Mouse (Mus musculus) kidney, adult 2 months (tissue): ENCODE data around the gene Irf2bpl. TPM values are rescaled to one million over a fixed set of nuclear protein-coding genes. Genes with fewer than 3 reads are reported as not detected.

Source experiments
- DNase-seq: peaks from one replicate; pipeline ENCODE4 v3.0.0; 2021
- H3K27ac ChIP-seq: fragments of 200-500 bp; 2 replicates; pipeline ENCODE4 v1.5.1; 2012; ENCODE audit warnings: low read depth, low read length, control low read depth, inconsistent platforms; ENCODE audit not compliant: insufficient read depth
- H3K27me3 ChIP-seq: fragments of 200-500 bp; replicated peaks from 2 replicates; pipeline ENCODE4 v1.6.1; 2012; ENCODE audit warnings: mild to moderate bottlenecking, moderate library complexity, low read length, inconsistent platforms; ENCODE audit not compliant: control insufficient read depth, insufficient read depth
- H3K36me3 ChIP-seq: fragments of 200-500 bp; 2 replicates; pipeline ENCODE4 v1.6.1; 2012; ENCODE audit warnings: mild to moderate bottlenecking, moderate library complexity, low read length, inconsistent platforms; ENCODE audit not compliant: control insufficient read depth, insufficient read depth
- H3K4me1 ChIP-seq: fragments of 200-500 bp; 2 replicates; pipeline ENCODE4 v1.6.1; 2011; ENCODE audit warnings: low read length; ENCODE audit not compliant: control insufficient read depth, insufficient read depth
- H3K4me3 ChIP-seq: fragments of 200-500 bp; 2 replicates; pipeline ENCODE4 v1.5.1; 2011; ENCODE audit warnings: mild to moderate bottlenecking, low read depth, low read length, control low read depth; ENCODE audit not compliant: insufficient read depth
- CTCF ChIP-seq: fragments of 200-500 bp; conservative IDR thresholded peaks from 2 replicates; pipeline ENCODE4 v1.5.1; 2011; ENCODE audit warnings: low read depth, mild to moderate bottlenecking, control low read depth, low read length, moderate library complexity, mixed read lengths; ENCODE audit not compliant: insufficient read depth, insufficient read length
- POLR2A ChIP-seq: fragments of 200-500 bp; IDR thresholded peaks from one replicate; pipeline ENCODE4 v1.6.1; 2011; ENCODE audit warnings: low read depth, low read length, control low read depth
- WGBS: fragments of 180-500 bp; shearing (Covaris S2); methylation state at CpG from one replicate; pipeline ENCODE4 v1.1.7; 2018; 5-methylcytosine and 5-hydroxymethylcytosine counted together
- polyA plus RNA-seq: library from polyadenylated mRNA; depleted of rRNA; stranded (reverse); fragments of >200 nt; gene quantifications from 2 replicates; pipeline ENCODE4 v1.2.3, GENCODE M21; 2012

Irf2bpl gene
- polyA plus RNA-seq, 1 experiment, result 22.0 TPM

DNA sequence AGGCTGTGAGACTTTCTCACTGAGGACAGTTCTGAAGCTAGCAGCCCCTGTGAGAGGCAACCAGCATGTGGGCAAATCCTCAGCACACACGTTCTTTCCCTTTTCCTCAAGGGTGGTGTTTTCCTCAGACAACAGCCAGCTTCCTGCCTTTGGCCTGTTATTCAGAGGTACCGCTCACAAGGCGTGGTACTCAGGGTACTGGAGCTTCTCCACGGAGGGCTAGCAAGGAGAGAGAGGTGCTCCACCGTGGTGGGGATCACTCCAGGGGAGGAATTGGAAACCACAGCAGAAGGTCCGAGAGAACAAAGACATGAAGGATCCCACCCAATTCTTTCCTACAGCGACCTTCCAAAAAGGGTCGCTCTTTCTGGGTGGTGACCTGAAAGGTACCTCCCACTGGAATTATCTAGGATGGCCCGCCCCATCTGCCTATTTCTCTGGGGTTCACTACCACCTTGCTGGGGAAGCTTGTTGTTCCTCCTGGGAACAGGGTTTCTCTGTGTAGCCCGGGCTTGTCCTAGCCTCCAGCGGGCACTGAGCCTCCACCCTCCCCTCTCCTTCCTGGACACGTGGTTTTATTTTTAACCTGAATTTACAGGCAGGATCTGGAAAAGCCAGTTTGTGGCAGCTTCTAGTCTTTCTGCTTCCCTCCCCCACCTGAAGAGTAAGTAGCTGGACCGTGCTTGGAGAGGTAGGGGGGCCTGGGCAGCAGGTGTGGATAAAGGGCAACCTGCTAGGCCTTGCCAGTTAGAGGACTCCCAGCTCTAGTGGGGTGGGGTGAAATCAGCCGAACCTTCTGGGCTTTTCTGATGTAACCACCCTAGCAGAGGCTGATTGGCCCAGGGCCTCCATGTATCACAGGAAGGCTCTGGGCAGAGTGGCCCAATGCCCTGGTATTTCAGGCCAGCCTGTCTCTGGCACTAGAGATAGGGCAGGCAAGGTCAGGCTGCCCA, 17.1 kb downstream of the Irf2bpl start:
- TF ChIP-seq CTCF, result no peak
- TF ChIP-seq POLR2A, result no peak
- H3K4me1 ChIP-seq, result peaks cover 32% of the 10 kb centered on the region
- 23% methylated on average over 14 of the region's 14 CpGs for WGBS
- peak; percentile 96 for DNase-seq
- peak overlapping the region; percentile 97 for H3K27ac ChIP-seq
- H3K4me3 ChIP-seq, result no peak overlapping the region
- no peaks in the 10 kb centered on the region for H3K27me3 ChIP-seq
- no peaks in the 10 kb centered on the region for H3K36me3 ChIP-seq

- Histone ChIP-seq H3K36me3 (no peaks in the 10 kb centered on the region), H3K27ac (peak overlapping the region; percentile 82), H3K4me1 (peaks cover 28% of the 10 kb centered on the region), H3K4me3 (no peak overlapping the region), H3K27me3 (no peaks in the 10 kb centered on the region)
- no peak for TF ChIP-seq POLR2A
- no peak for TF ChIP-seq CTCF
- peak; percentile 90 for DNase-seq
- WGBS, result 46% methylated on average over 5 of the region's 5 CpGs
These were observed 20.1 kb downstream of the Irf2bpl start for GRCm38 (mm10) chr12:86864316-86865020.

GRCm38 (mm10) chr12:86859924-86860790, 24.4 kb downstream of the Irf2bpl start:
- TF ChIP-seq CTCF (no peak), POLR2A (no peak)
- peaks cover 28% of the 10 kb centered on the region for H3K4me1 ChIP-seq
- peak overlapping the region; percentile 58 for H3K27ac ChIP-seq
- no peaks in the 10 kb centered on the region for H3K36me3 ChIP-seq
- no peak for DNase-seq
- 38% methylated on average over 10 of the region's 10 CpGs for WGBS
- no peaks in the 10 kb centered on the region for H3K27me3 ChIP-seq
- H3K4me3 ChIP-seq, result no peak overlapping the region

DNA sequence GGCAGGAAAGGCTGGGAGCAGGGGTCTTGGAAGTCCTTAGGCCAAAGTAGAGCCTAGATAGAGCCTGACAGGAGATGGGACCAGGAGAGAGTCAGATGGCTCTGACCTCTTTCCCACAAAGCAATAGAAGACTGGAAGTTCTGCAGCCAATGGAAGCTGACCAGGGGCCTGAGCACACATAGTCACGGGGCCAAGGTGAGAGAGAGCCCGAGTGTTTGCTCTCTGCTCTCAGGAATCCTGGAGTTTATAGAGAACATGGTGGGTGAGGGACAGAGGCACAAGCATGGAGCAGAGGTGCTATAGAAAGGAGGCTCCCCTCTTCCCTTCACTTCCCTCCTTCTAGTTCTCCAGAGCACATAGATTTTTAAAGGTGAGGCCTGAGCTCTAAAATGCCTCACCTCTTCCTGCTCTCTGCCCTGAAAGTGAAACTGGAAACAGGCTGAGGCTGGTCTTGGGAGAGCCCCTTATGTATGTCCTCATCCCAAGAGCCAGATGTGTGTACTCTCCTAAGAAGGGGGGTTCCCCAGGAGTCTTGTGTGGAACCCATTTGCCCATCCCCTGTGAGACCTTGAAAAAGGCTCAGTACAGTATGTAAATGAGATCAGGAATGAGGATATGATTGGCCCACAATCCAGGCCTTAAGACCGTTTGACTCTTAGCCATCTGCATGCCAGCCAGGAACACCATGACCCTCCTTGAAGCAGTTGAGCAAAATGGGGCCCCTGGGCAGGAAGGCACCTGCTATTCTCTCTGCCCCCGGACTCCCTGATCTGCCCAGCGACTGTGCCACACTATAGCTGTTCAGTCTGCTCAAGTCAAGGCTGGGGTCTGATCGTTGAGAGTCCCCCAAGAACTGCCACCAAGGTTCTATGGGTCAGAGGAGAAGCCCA, 25.4 kb downstream of the Irf2bpl start:
- Histone ChIP-seq H3K4me3 (no peak overlapping the region), H3K27me3 (no peaks in the 10 kb centered on the region), H3K27ac (peak overlapping the region; percentile 58), H3K36me3 (no peaks in the 10 kb centered on the region), H3K4me1 (peaks cover 26% of the 10 kb centered on the region)
- DNase-seq, result no peak
- 46% methylated on average over 6 of the region's 6 CpGs for WGBS
- TF ChIP-seq POLR2A (no peak), CTCF (no peak)

DNA sequence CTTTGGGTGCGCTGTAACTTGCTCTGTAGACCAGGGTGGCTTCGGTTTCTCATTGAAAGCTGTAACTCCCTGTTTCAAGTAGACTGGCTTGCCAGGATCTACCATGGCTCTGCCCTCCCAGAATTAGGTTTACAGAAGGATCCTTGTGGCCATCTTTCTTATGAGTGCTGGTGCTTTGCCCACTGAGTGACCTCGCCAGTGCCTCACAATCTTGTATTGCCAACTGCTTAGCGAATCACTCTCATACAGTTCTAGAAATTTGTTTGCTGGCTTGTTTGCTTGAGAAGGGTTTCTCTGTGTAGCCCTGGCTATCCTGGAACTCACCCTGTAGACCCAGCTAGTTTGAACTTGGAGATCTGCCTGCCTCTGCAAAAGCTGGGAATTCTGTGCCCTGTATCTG, 26.1 kb downstream of the Irf2bpl start:
- no peak for DNase-seq
- Histone ChIP-seq H3K4me1 (peaks cover 19% of the 10 kb centered on the region), H3K27ac (no peak overlapping the region), H3K27me3 (no peaks in the 10 kb centered on the region), H3K4me3 (no peak overlapping the region), H3K36me3 (no peaks in the 10 kb centered on the region)
- TF ChIP-seq CTCF, result no peak
- TF ChIP-seq POLR2A, result no peak
- 97% methylated on average over 4 of the region's 4 CpGs for WGBS

- H3K27ac ChIP-seq, result no peak overlapping the region
- no peak for DNase-seq
- no peak overlapping the region for H3K4me3 ChIP-seq
- H3K36me3 ChIP-seq, result no peaks in the 10 kb centered on the region
- 54% methylated on average over 8 of the region's 8 CpGs for whole genome bisulfite sequencing
- no peaks in the 10 kb centered on the region for H3K27me3 ChIP-seq
- no peak for TF ChIP-seq POLR2A
- no peak for TF ChIP-seq CTCF
- peaks cover 19% of the 10 kb centered on the region for H3K4me1 ChIP-seq
These were observed 27.3 kb downstream of the Irf2bpl start for GRCm38 (mm10) chr12:86857290-86857689.
